Mouse (Mus musculus) embryonic facial prominence, embryonic 15.5 days (tissue): Measurements from ENCODE around the gene Faap20. TPM values are rescaled to one million over a fixed set of nuclear protein-coding genes. Genes with fewer than 3 reads are reported as not detected.
A peak's percentile ranks its signal among the peaks of the same experiment; 100 is the strongest.

Source experiments
- ATAC-seq: fragments of 200-750 bp; cut with Nextera tagmentation; 2 replicates; pipeline ENCODE4 v1.8.0; 2017; ENCODE audit warnings: low read depth, moderate TSS enrichment; ENCODE audit not compliant: insufficient number of reproducible peaks, low FRiP score, low TSS enrichment
- H3K27ac ChIP-seq: fragments of 300-500 bp; sonication (generic); replicated peaks from 2 replicates; pipeline ENCODE4 v1.5.1; 2015; ENCODE audit warnings: mild to moderate bottlenecking, inconsistent platforms
- H3K27me3 ChIP-seq: fragments of 300-500 bp; sonication (generic); 2 replicates; pipeline ENCODE4 v1.6.1; 2015; ENCODE audit warnings: inconsistent platforms
- H3K36me3 ChIP-seq: fragments of 300-500 bp; sonication (generic); 2 replicates; pipeline ENCODE4 v1.6.1; 2015; ENCODE audit warnings: mild to moderate bottlenecking, inconsistent platforms
- H3K4me1 ChIP-seq: fragments of 300-500 bp; sonication (generic); 2 replicates; pipeline ENCODE4 v1.6.1; 2015; ENCODE audit warnings: inconsistent platforms
- H3K4me2 ChIP-seq: fragments of 300-500 bp; sonication (generic); replicated peaks from 2 replicates; pipeline ENCODE4 v1.6.1; 2015; ENCODE audit warnings: mild to moderate bottlenecking, inconsistent platforms
- H3K4me3 ChIP-seq: fragments of 300-500 bp; sonication (generic); replicated peaks from 2 replicates; pipeline ENCODE4 v1.5.1; 2015; ENCODE audit warnings: mild to moderate bottlenecking, inconsistent platforms
- H3K9ac ChIP-seq: fragments of 300-500 bp; sonication (generic); 2 replicates; pipeline ENCODE4 v1.6.1; 2015; ENCODE audit warnings: inconsistent platforms
- H3K9me3 ChIP-seq: fragments of 300-500 bp; sonication (generic); replicated peaks from 2 replicates; pipeline ENCODE4 v1.6.1; 2016; ENCODE audit warnings: inconsistent platforms
- WGBS: fragments of 180-500 bp; shearing (Covaris S2); methylation state at CpG from one replicate; pipeline ENCODE4 v1.1.7; 2015; 5-methylcytosine and 5-hydroxymethylcytosine counted together
- polyA plus RNA-seq: library from polyadenylated mRNA; unstranded; fragments of >200 nt; fragmentation: Nextera tagmentation; extraction: Ambion mirVana; gene quantifications from 2 replicates; pipeline ENCODE4 v1.2.1, GENCODE M21; 2015

Gene Faap20
- polyA plus RNA-seq, 1 experiment from 2014 or later = 74.9 TPM

- Histone ChIP-seq H3K4me1 (peaks cover 27% of the 10 kb centered on the region), H3K9ac (no peak overlapping the region), H3K4me2 (no peak overlapping the region), H3K27ac (no peak overlapping the region), H3K4me3 (no peak overlapping the region), H3K9me3 (no peaks in the 10 kb centered on the region), H3K27me3 (no peaks in the 10 kb centered on the region), H3K36me3 (no peaks in the 10 kb centered on the region)
- no peak for ATAC-seq
- WGBS = 82% methylated on average over 7 of the region's 7 CpGs
Observed at GRCm38 (mm10) chr4:155290045-155290444, 40.4 kb downstream of the Faap20 start.

DNA sequence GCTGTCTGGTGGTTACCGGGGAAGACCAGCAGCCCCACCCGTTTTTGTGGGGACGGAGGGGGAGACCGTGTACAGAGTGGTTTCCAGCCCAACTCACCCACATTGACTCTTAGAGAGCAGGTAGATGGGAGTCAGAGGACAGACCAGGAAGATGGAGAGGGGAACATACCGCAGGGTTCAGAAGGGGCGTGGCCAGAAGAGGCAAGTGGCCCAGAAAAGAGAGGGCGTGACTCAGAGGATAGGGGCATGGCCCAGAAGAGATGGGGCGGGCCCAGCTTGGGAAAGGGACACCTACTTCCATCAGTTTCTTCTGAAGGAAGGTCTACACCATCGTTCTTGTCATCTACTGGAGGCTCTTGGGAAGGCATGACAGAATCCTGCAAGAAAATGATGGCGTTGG lies 43.3 kb downstream of the Faap20 start:
- Histone ChIP-seq H3K27ac (no peak overlapping the region), H3K4me2 (no peak overlapping the region), H3K36me3 (no peaks in the 10 kb centered on the region), H3K9ac (no peak overlapping the region), H3K4me3 (no peak overlapping the region), H3K9me3 (no peaks in the 10 kb centered on the region), H3K27me3 (no peaks in the 10 kb centered on the region), H3K4me1 (peaks cover 21% of the 10 kb centered on the region)
- WGBS = 88% methylated on average over 10 of the region's 10 CpGs
- ATAC-seq = no peak

GRCm38 (mm10) chr4:155294381-155294780 lies 44.8 kb downstream of the Faap20 start:
- no peaks in the 10 kb centered on the region for H3K36me3 ChIP-seq
- no peak overlapping the region for H3K9ac ChIP-seq
- H3K27me3 ChIP-seq = no peaks in the 10 kb centered on the region

GRCm38 (mm10) chr4:155295026-155295590 lies 45.5 kb downstream of the Faap20 start:
- H3K27ac ChIP-seq = no peak overlapping the region
- ATAC-seq = no peak
- 73% methylated on average over 10 of the region's 10 CpGs for WGBS
- no peak overlapping the region for H3K4me3 ChIP-seq
- no peak overlapping the region for H3K9ac ChIP-seq
- no peaks in the 10 kb centered on the region for H3K36me3 ChIP-seq
- H3K9me3 ChIP-seq = no peaks in the 10 kb centered on the region
- H3K4me1 ChIP-seq = peaks cover 16% of the 10 kb centered on the region; the same call in 1 of the 2 replicates
- no peaks in the 10 kb centered on the region for H3K27me3 ChIP-seq
- H3K4me2 ChIP-seq = no peak overlapping the region

More at GRCm38 (mm10) chr4:155294381-155294780, 44.8 kb downstream of the Faap20 start:
- H3K27ac ChIP-seq = no peak overlapping the region
- no peak overlapping the region for H3K4me3 ChIP-seq
- H3K4me2 ChIP-seq = no peak overlapping the region
- peaks cover 19% of the 10 kb centered on the region; the same call in 1 of the 2 replicates for H3K4me1 ChIP-seq
- 77% methylated on average over 14 of the region's 14 CpGs for WGBS
- no peaks in the 10 kb centered on the region for H3K9me3 ChIP-seq
- no peak for ATAC-seq

GRCm38 (mm10) chr4:155295996-155296395 lies 46.4 kb downstream of the Faap20 start:
- no peak overlapping the region for H3K9ac ChIP-seq
- no peaks in the 10 kb centered on the region for H3K9me3 ChIP-seq
- 50% methylated on average over 4 of the region's 4 CpGs for WGBS
- no peaks in the 10 kb centered on the region for H3K27me3 ChIP-seq
- no peak overlapping the region for H3K4me2 ChIP-seq
- H3K4me1 ChIP-seq = peaks cover 20% of the 10 kb centered on the region
- no peaks in the 10 kb centered on the region for H3K36me3 ChIP-seq
- H3K4me3 ChIP-seq = no peak overlapping the region
- ATAC-seq = no peak
- no peak overlapping the region for H3K27ac ChIP-seq

DNA sequence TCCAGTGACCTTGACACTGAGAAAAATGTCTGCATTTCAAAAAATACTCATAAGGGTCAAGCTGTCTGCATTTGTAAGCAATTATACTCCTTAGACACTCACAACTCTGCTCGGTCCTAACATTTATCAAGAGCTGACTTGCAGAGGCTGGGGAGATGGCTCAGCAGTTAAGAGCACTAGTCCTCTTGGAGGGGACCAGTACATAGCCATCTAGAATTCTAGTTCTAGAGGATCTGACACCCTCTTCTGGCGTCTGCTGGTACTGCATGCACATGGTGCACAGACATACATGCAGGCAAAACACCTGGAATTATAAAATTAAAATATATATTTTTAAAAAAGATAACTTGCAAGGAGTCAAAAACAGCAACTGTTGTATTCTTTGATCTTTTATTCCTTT lies 47.5 kb downstream of the Faap20 start:
- no peak for ATAC-seq
- H3K4me2 ChIP-seq = no peak overlapping the region
- 52% methylated on average over 2 of the region's 2 CpGs for WGBS
- H3K27me3 ChIP-seq = no peaks in the 10 kb centered on the region
- no peak overlapping the region for H3K27ac ChIP-seq
- no peak overlapping the region for H3K9ac ChIP-seq
- H3K36me3 ChIP-seq = no peaks in the 10 kb centered on the region
- peaks cover 20% of the 10 kb centered on the region for H3K4me1 ChIP-seq
- no peak overlapping the region for H3K4me3 ChIP-seq
- H3K9me3 ChIP-seq = no peaks in the 10 kb centered on the region

- H3K27me3 ChIP-seq = no peaks in the 10 kb centered on the region
- H3K9ac ChIP-seq = no peak overlapping the region
- H3K4me2 ChIP-seq = no peak overlapping the region
- no peak overlapping the region for H3K27ac ChIP-seq
- no peak overlapping the region for H3K4me3 ChIP-seq
- H3K4me1 ChIP-seq = peaks cover 20% of the 10 kb centered on the region
- no peaks in the 10 kb centered on the region for H3K36me3 ChIP-seq
- WGBS = 80% methylated on average over 4 of the region's 4 CpGs
- no peaks in the 10 kb centered on the region for H3K9me3 ChIP-seq
- ATAC-seq = no peak
Observed at GRCm38 (mm10) chr4:155298826-155299225, 49.2 kb downstream of the Faap20 start.

DNA sequence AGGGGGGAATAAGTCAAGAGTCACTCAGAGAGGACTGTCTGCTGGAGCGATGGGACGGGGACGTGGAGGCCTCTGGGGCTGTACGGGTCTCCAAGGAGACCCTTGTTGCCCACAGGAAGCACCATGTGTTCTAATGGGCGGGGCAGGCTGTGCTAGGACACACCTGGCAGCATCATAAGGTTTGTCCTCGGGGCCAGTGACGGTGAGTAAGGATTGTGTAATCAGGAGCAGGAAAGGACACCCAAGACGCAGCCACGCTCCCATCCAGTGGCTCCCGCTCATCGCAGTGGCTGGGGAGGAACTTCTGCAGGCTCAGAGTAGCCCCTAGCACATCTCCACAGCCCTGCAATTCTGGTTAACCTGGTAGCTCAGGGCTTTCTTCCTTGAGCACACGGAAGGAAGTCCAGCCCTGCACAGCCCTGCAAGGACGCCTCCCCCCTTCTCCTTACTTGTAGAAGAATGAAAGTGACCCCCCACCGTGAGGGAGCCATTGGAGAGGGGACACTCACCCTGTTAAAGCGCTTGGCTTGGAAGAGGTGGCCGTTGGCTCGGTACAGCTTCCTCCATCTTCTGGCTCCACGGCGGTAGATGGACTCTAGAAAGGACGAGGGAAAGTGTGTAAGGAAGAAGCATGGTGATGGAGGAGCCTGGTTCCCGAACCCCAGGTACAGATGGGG lies 51.0 kb downstream of the Faap20 start:
- Histone ChIP-seq H3K4me1 (peaks cover 11% of the 10 kb centered on the region), H3K27ac (no peak overlapping the region), H3K4me2 (no peak overlapping the region), H3K9ac (no peak overlapping the region; the same call in 1 of the 2 replicates), H3K9me3 (no peaks in the 10 kb centered on the region), H3K4me3 (no peak overlapping the region), H3K36me3 (no peaks in the 10 kb centered on the region), H3K27me3 (no peaks in the 10 kb centered on the region)
- ATAC-seq = 0 out of 2 replicates have a peak, but pooled peaks have one; percentile 12
- 77% methylated on average over 21 of the region's 21 CpGs for WGBS

GRCm38 (mm10) chr4:155301098-155301447 lies 51.5 kb downstream of the Faap20 start:
- Histone ChIP-seq H3K4me1 (peaks cover 13% of the 10 kb centered on the region), H3K9ac (no peak overlapping the region; the same call in 1 of the 2 replicates), H3K27ac (0 out of 2 replicates have a peak overlapping the region, but pooled peaks have one; percentile 22), H3K27me3 (no peaks in the 10 kb centered on the region), H3K4me2 (no peak overlapping the region), H3K4me3 (no peak overlapping the region), H3K9me3 (no peaks in the 10 kb centered on the region), H3K36me3 (no peaks in the 10 kb centered on the region)
- 84% methylated on average over 7 of the region's 7 CpGs for WGBS
- no peak for ATAC-seq

DNA sequence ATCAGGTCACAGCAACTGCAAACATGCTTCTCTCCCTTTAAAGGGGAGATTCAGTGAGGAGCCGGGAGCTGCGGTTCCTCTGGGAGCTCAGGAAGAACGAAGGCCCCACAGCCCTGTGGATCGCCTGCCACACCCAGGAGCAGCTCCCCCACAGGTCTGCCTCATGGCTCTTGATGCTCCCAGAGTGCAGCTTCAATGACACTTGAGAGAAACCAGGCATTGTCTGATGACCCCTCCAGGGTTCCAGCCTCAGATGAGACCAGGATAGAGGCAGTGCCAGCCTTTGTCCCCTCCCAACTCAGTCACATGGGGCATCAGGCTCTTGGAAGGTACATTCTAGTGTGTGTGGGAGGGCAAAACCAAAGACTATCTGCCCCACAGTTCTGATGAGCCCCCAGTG lies 52.4 kb downstream of the Faap20 start:
- H3K36me3 ChIP-seq = no peaks in the 10 kb centered on the region
- no peak overlapping the region for H3K27ac ChIP-seq
- H3K9me3 ChIP-seq = no peaks in the 10 kb centered on the region
- no peaks in the 10 kb centered on the region for H3K27me3 ChIP-seq
- ATAC-seq = no peak
- peaks cover 18% of the 10 kb centered on the region for H3K4me1 ChIP-seq
- 37% methylated on average over 4 of the region's 4 CpGs for WGBS
- no peak overlapping the region for H3K4me3 ChIP-seq
- H3K4me2 ChIP-seq = no peak overlapping the region
- H3K9ac ChIP-seq = no peak overlapping the region

GRCm38 (mm10) chr4:155304508-155305096 lies 55.0 kb downstream of the Faap20 start:
- no peak for ATAC-seq
- Histone ChIP-seq H3K4me1 (peaks cover 32% of the 10 kb centered on the region), H3K9me3 (no peaks in the 10 kb centered on the region), H3K27ac (no peak overlapping the region), H3K36me3 (no peaks in the 10 kb centered on the region), H3K4me3 (no peak overlapping the region), H3K9ac (no peak overlapping the region), H3K4me2 (no peak overlapping the region), H3K27me3 (no peaks in the 10 kb centered on the region)
- WGBS = 80% methylated on average over 7 of the region's 7 CpGs
